Mouse (Mus musculus): ENCODE measurements around the gene Phyhd1.

The Phyhd1 gene

GRCm38 (mm10) chr2:30283193-30283592 is 17.2 kb downstream of the Phyhd1 start:
- no peak for DNase-seq (ENCODE audit: low spot score in 2 of 2)

GRCm38 (mm10) chr2:30285004-30285403 is 19.0 kb downstream of the Phyhd1 start:
- no peak for DNase-seq (ENCODE audit: low spot score in 2 of 2)

- DNase-seq (ENCODE audit: low spot score in 2 of 2), result peak; percentile 24 to 27
Measured at GRCm38 (mm10) chr2:30285416-30286181, 19.6 kb downstream of the Phyhd1 start.

- DNase-seq (ENCODE audit: low spot score in 2 of 2), result peak; percentile 95 to 97
Measured at GRCm38 (mm10) chr2:30286192-30287026, 20.4 kb downstream of the Phyhd1 start, which contains the start of the genes Dolk and Nup188. Gene Dolk (minus strand): TSS chr2:30286334. Gene Nup188 (plus strand): TSS chr2:30286397.

- peak in 1 of 2 experiments; percentile 24 for DNase-seq (ENCODE audit: low spot score in 2 of 2)
Measured at GRCm38 (mm10) chr2:30287027-30287373, 21.0 kb downstream of the Phyhd1 start.

GRCm38 (mm10) chr2:30299525-30299924 is 33.5 kb downstream of the Phyhd1 start:
- no peak for DNase-seq (ENCODE audit: low spot score in 2 of 2)

- DNase-seq (ENCODE audit: low spot score in 2 of 2), result no peak
Measured at GRCm38 (mm10) chr2:30299966-30300365, 34.0 kb downstream of the Phyhd1 start.

GRCm38 (mm10) chr2:30306087-30306486 is 40.1 kb downstream of the Phyhd1 start:
- DNase-seq (ENCODE audit: low spot score in 2 of 2), result no peak

GRCm38 (mm10) chr2:30309351-30309750 is 43.3 kb downstream of the Phyhd1 start:
- DNase-seq (ENCODE audit: low spot score in 2 of 2), result no peak

GRCm38 (mm10) chr2:30311481-30311880 is 45.5 kb downstream of the Phyhd1 start:
- no peak for DNase-seq (ENCODE audit: low spot score in 2 of 2)

GRCm38 (mm10) chr2:30316136-30316535 is 50.1 kb downstream of the Phyhd1 start:
- DNase-seq (ENCODE audit: low spot score in 2 of 2), result no peak

GRCm38 (mm10) chr2:30316955-30317354 is 51.0 kb downstream of the Phyhd1 start:
- peak in 1 of 2 experiments; percentile 21 for DNase-seq (ENCODE audit: low spot score in 2 of 2)

- DNase-seq (ENCODE audit: low spot score in 2 of 2), result no peak
Measured at GRCm38 (mm10) chr2:30319260-30319659, 53.3 kb downstream of the Phyhd1 start.

- no peak for DNase-seq (ENCODE audit: low spot score in 2 of 2)
Measured at GRCm38 (mm10) chr2:30323111-30323510, 57.1 kb downstream of the Phyhd1 start.

- DNase-seq (ENCODE audit: low spot score in 2 of 2), result no peak
Measured at GRCm38 (mm10) chr2:30325296-30325695, 59.3 kb downstream of the Phyhd1 start.

- no peak for DNase-seq (ENCODE audit: low spot score in 2 of 2)
Measured at GRCm38 (mm10) chr2:30327276-30327675, 61.3 kb downstream of the Phyhd1 start.

- DNase-seq (ENCODE audit: low spot score in 2 of 2), result no peak
Measured at GRCm38 (mm10) chr2:30328791-30329190, 62.8 kb downstream of the Phyhd1 start.

Measured in right cerebral cortex, adult 2 months (tissue).